Mouse (Mus musculus): Measurements from ENCODE around the gene Rptor. TPM values are rescaled to one million over a fixed set of nuclear protein-coding genes. Genes with fewer than 3 reads are reported as not detected.

Gene Rptor
- polyA plus RNA-seq, 1 experiment from 2014 or later, result 13.2 TPM

- Histone ChIP-seq H3K36me3 (replicated peaks; ENCODE audit: control insufficient read depth, insufficient read depth) (no peaks in the 10 kb centered on the region), H3K4me2 (replicated peaks) (no peak overlapping the region), H3K9me3 (ENCODE audit: control insufficient read depth, low read length) (no peaks in the 10 kb centered on the region), H3K4me1 (replicated peaks; ENCODE audit: control insufficient read depth, insufficient read depth, low read length) (peaks cover 16% of the 10 kb centered on the region), H3K27me3 (ENCODE audit: control insufficient read depth, insufficient read depth, low read length) (no peaks in the 10 kb centered on the region), H3K9ac (no peak overlapping the region), H3K4me3 (replicated peaks; ENCODE audit: low read length) (no peak overlapping the region), H3K27ac (no peak overlapping the region)
- no peak for DNase-seq (ENCODE audit: low spot score)
- ATAC-seq (ENCODE audit: low FRiP score), result no peak
- WGBS, result 92% methylated on average over 1 of the region's 1 CpGs
Observed at GRCm38 (mm10) chr11:119707259-119707658, 104.6 kb downstream of the Rptor start.

GRCm38 (mm10) chr11:119709239-119709638 is 106.5 kb downstream of the Rptor start:
- peaks cover 17% of the 10 kb centered on the region for H3K4me1 ChIP-seq (replicated peaks; ENCODE audit: control insufficient read depth, insufficient read depth, low read length)
- no peak overlapping the region for H3K4me3 ChIP-seq (replicated peaks; ENCODE audit: low read length)
- no peaks in the 10 kb centered on the region for H3K27me3 ChIP-seq (ENCODE audit: control insufficient read depth, insufficient read depth, low read length)
- no peak overlapping the region for H3K4me2 ChIP-seq (replicated peaks)
- no peak for DNase-seq (ENCODE audit: low spot score)
- no peak for ATAC-seq (ENCODE audit: low FRiP score)
- H3K27ac ChIP-seq, result 0 out of 2 replicates have a peak overlapping the region, but pooled peaks have one; percentile 20
- WGBS, result 46% methylated on average over 4 of the region's 4 CpGs
- no peaks in the 10 kb centered on the region for H3K9me3 ChIP-seq (ENCODE audit: control insufficient read depth, low read length)
- H3K36me3 ChIP-seq (replicated peaks; ENCODE audit: control insufficient read depth, insufficient read depth), result no peaks in the 10 kb centered on the region
- H3K9ac ChIP-seq, result no peak overlapping the region

GRCm38 (mm10) chr11:119710338-119710737 is 107.6 kb downstream of the Rptor start:
- H3K27ac ChIP-seq, result no peak overlapping the region
- no peaks in the 10 kb centered on the region for H3K9me3 ChIP-seq (ENCODE audit: control insufficient read depth, low read length)
- no peak overlapping the region for H3K4me2 ChIP-seq (replicated peaks)
- DNase-seq (ENCODE audit: low spot score), result no peak
- peaks cover 24% of the 10 kb centered on the region for H3K4me1 ChIP-seq (replicated peaks; ENCODE audit: control insufficient read depth, insufficient read depth, low read length)
- WGBS, result 91% methylated on average over 3 of the region's 3 CpGs
- H3K27me3 ChIP-seq (ENCODE audit: control insufficient read depth, insufficient read depth, low read length), result no peaks in the 10 kb centered on the region
- H3K36me3 ChIP-seq (replicated peaks; ENCODE audit: control insufficient read depth, insufficient read depth), result no peaks in the 10 kb centered on the region
- ATAC-seq (ENCODE audit: low FRiP score), result no peak
- no peak overlapping the region for H3K4me3 ChIP-seq (replicated peaks; ENCODE audit: low read length)
- H3K9ac ChIP-seq, result no peak overlapping the region

GRCm38 (mm10) chr11:119710822-119711221 is 108.1 kb downstream of the Rptor start:
- ATAC-seq (ENCODE audit: low FRiP score) (no peak), DNase-seq (ENCODE audit: low spot score) (no peak)
- WGBS, result 76% methylated on average over 5 of the region's 5 CpGs

GRCm38 (mm10) chr11:119715437-119715836 is 112.7 kb downstream of the Rptor start:
- peak overlapping the region; percentile 51; the same call in 1 of the 2 replicates for H3K27ac ChIP-seq
- no peaks in the 10 kb centered on the region for H3K36me3 ChIP-seq (replicated peaks; ENCODE audit: control insufficient read depth, insufficient read depth)
- ATAC-seq (ENCODE audit: low FRiP score) (no peak), DNase-seq (ENCODE audit: low spot score) (no peak)
- H3K4me3 ChIP-seq (replicated peaks; ENCODE audit: low read length), result no peak overlapping the region
- H3K27me3 ChIP-seq (ENCODE audit: control insufficient read depth, insufficient read depth, low read length), result no peaks in the 10 kb centered on the region
- no peaks in the 10 kb centered on the region for H3K9me3 ChIP-seq (ENCODE audit: control insufficient read depth, low read length)
- H3K4me1 ChIP-seq (replicated peaks; ENCODE audit: control insufficient read depth, insufficient read depth, low read length), result peaks cover 16% of the 10 kb centered on the region
- H3K4me2 ChIP-seq (replicated peaks), result no peak overlapping the region
- WGBS, result 35% methylated on average over 5 of the region's 5 CpGs
- H3K9ac ChIP-seq, result no peak overlapping the region

More at GRCm38 (mm10) chr11:119710822-119711221, 108.1 kb downstream of the Rptor start:
- Histone ChIP-seq H3K4me2 (replicated peaks) (no peak overlapping the region), H3K36me3 (replicated peaks; ENCODE audit: control insufficient read depth, insufficient read depth) (no peaks in the 10 kb centered on the region), H3K4me3 (replicated peaks; ENCODE audit: low read length) (no peak overlapping the region), H3K4me1 (replicated peaks; ENCODE audit: control insufficient read depth, insufficient read depth, low read length) (peaks cover 27% of the 10 kb centered on the region), H3K9ac (no peak overlapping the region), H3K9me3 (ENCODE audit: control insufficient read depth, low read length) (no peaks in the 10 kb centered on the region), H3K27ac (no peak overlapping the region), H3K27me3 (ENCODE audit: control insufficient read depth, insufficient read depth, low read length) (no peaks in the 10 kb centered on the region)

- 86% methylated on average over 5 of the region's 5 CpGs for WGBS
- Histone ChIP-seq H3K9me3 (ENCODE audit: control insufficient read depth, low read length) (no peaks in the 10 kb centered on the region), H3K4me1 (replicated peaks; ENCODE audit: control insufficient read depth, insufficient read depth, low read length) (peaks cover 12% of the 10 kb centered on the region), H3K36me3 (replicated peaks; ENCODE audit: control insufficient read depth, insufficient read depth) (no peaks in the 10 kb centered on the region), H3K27me3 (ENCODE audit: control insufficient read depth, insufficient read depth, low read length) (no peaks in the 10 kb centered on the region), H3K9ac (no peak overlapping the region), H3K4me2 (replicated peaks) (no peak overlapping the region), H3K27ac (0 out of 2 replicates have a peak overlapping the region, but pooled peaks have one; percentile 51), H3K4me3 (replicated peaks; ENCODE audit: low read length) (no peak overlapping the region)
- DNase-seq (ENCODE audit: low spot score), result no peak
- no peak for ATAC-seq (ENCODE audit: low FRiP score)
Observed at GRCm38 (mm10) chr11:119715841-119716596, 113.3 kb downstream of the Rptor start.

- DNase-seq (ENCODE audit: low spot score) (no peak), ATAC-seq (ENCODE audit: low FRiP score) (no peak)
- Histone ChIP-seq H3K4me2 (replicated peaks) (no peak overlapping the region), H3K36me3 (replicated peaks; ENCODE audit: control insufficient read depth, insufficient read depth) (no peaks in the 10 kb centered on the region), H3K27ac (no peak overlapping the region), H3K4me1 (replicated peaks; ENCODE audit: control insufficient read depth, insufficient read depth, low read length) (peaks cover 11% of the 10 kb centered on the region), H3K9ac (no peak overlapping the region), H3K9me3 (ENCODE audit: control insufficient read depth, low read length) (no peaks in the 10 kb centered on the region), H3K27me3 (ENCODE audit: control insufficient read depth, insufficient read depth, low read length) (no peaks in the 10 kb centered on the region), H3K4me3 (replicated peaks; ENCODE audit: low read length) (no peak overlapping the region)
- WGBS, result 100% methylated on average over 3 of the region's 3 CpGs
Observed at GRCm38 (mm10) chr11:119718115-119718514, 115.4 kb downstream of the Rptor start.

- no peak overlapping the region for H3K27ac ChIP-seq
- H3K4me2 ChIP-seq (replicated peaks), result no peak overlapping the region
- no peak overlapping the region for H3K4me3 ChIP-seq (replicated peaks; ENCODE audit: low read length)
- no peaks in the 10 kb centered on the region for H3K9me3 ChIP-seq (ENCODE audit: control insufficient read depth, low read length)
- WGBS, result 80% methylated on average over 9 of the region's 9 CpGs
- DNase-seq (ENCODE audit: low spot score), result no peak
- no peaks in the 10 kb centered on the region for H3K27me3 ChIP-seq (ENCODE audit: control insufficient read depth, insufficient read depth, low read length)
- H3K9ac ChIP-seq, result no peak overlapping the region
- no peak for ATAC-seq (ENCODE audit: low FRiP score)
- 0 out of 2 replicates have a peak, but pooled peaks cover under 1% of the 10 kb centered on the region for H3K36me3 ChIP-seq (replicated peaks; ENCODE audit: control insufficient read depth, insufficient read depth)
- H3K4me1 ChIP-seq (replicated peaks; ENCODE audit: control insufficient read depth, insufficient read depth, low read length), result peaks cover 2% of the 10 kb centered on the region
Observed at GRCm38 (mm10) chr11:119720101-119721048, 117.7 kb downstream of the Rptor start.

GRCm38 (mm10) chr11:119724709-119725108 is 122.0 kb downstream of the Rptor start:
- Histone ChIP-seq H3K27ac (no peak overlapping the region), H3K4me3 (replicated peaks; ENCODE audit: low read length) (no peak overlapping the region), H3K36me3 (replicated peaks; ENCODE audit: control insufficient read depth, insufficient read depth) (0 out of 2 replicates have a peak, but pooled peaks cover 8% of the 10 kb centered on the region), H3K27me3 (ENCODE audit: control insufficient read depth, insufficient read depth, low read length) (no peaks in the 10 kb centered on the region), H3K9me3 (ENCODE audit: control insufficient read depth, low read length) (no peaks in the 10 kb centered on the region), H3K4me1 (replicated peaks; ENCODE audit: control insufficient read depth, insufficient read depth, low read length) (no peaks in the 10 kb centered on the region), H3K9ac (no peak overlapping the region), H3K4me2 (replicated peaks) (no peak overlapping the region)
- 89% methylated on average over 9 of the region's 9 CpGs for WGBS
- no peak for ATAC-seq (ENCODE audit: low FRiP score)
- DNase-seq (ENCODE audit: low spot score), result no peak
